Mouse (Mus musculus): Measurements from ENCODE around the gene Knl1. TPM values are rescaled to one million over a fixed set of nuclear protein-coding genes. Genes with fewer than 3 reads are reported as not detected.

The Knl1 gene
- total and polyA plus RNA-seq, 3 experiments: 18.6 to 160 (median 23.2) TPM

- Histone ChIP-seq H3K9ac (ENCODE audit: control insufficient read depth, low read depth, low read length, poor library complexity, severe bottlenecking) (no peak overlapping the region), H3K9me3 (replicated peaks; ENCODE audit: insufficient read depth, low read length) (no peaks in the 10 kb centered on the region), H3K36me3 (ENCODE audit: control insufficient read depth in 1 of 2, insufficient read depth in 2 of 2, low read length in 2 of 2) (peaks cover 4 to 10% of the 10 kb centered on the region in 2 experiments), H3K27me3 (ENCODE audit: control insufficient read depth in 1 of 2, insufficient read depth in 2 of 2, low read length in 2 of 2) (no peaks in the 10 kb centered on the region), H3K4me1 (ENCODE audit: control insufficient read depth in 1 of 2, insufficient read depth in 2 of 2, low read length in 2 of 2) (peaks cover under 1 to 16% of the 10 kb centered on the region in 2 experiments; a peak in 3 of 4 replicates), H3K79me2 (ENCODE audit: control insufficient read depth, insufficient read depth, low read length, poor library complexity) (no peaks in the 10 kb centered on the region), H3K27ac (ENCODE audit: control insufficient read depth, low read depth, low read length) (no peak overlapping the region), H3K4me3 (ENCODE audit: control insufficient read depth in 1 of 2, insufficient read depth in 1 of 2, low read depth in 2 of 2, low read length in 2 of 2) (no peak overlapping the region)
- TF ChIP-seq ZC3H11A (IDR thresholded peaks at IDR 0.05; ENCODE audit: low read depth, low read length) (no peak), MXI1 (IDR thresholded peaks at IDR 0.05; ENCODE audit: low read depth, low read length) (no peak), RCOR1 (IDR thresholded peaks at IDR 0.05; ENCODE audit: low read depth, low read length) (no peak), USF2 (IDR thresholded peaks at IDR 0.05; ENCODE audit: borderline replicate concordance in 1 of 2, insufficient read depth in 1 of 2, low read depth in 1 of 2, low read length in 2 of 2) (no peak), POLR2A (IDR thresholded peaks at IDR 0.05; ENCODE audit: control insufficient read depth in 1 of 2, insufficient read depth in 1 of 2, low read depth in 1 of 2, low read length in 2 of 2, poor library complexity in 1 of 2) (no peak)
- DNase-seq (ENCODE audit: low read depth, low spot score): no peak
These were observed 27.8 kb upstream of the Knl1 start for GRCm38 (mm10) chr2:119019131-119019530.

GRCm38 (mm10) chr2:119019538-119019937 lies 27.4 kb upstream of the Knl1 start:
- H3K36me3 ChIP-seq (ENCODE audit: control insufficient read depth in 1 of 2, insufficient read depth in 2 of 2, low read length in 2 of 2): peaks cover 4 to 14% of the 10 kb centered on the region in 2 experiments
- no peak for DNase-seq (ENCODE audit: low read depth, low spot score)
- no peak overlapping the region for H3K9ac ChIP-seq (ENCODE audit: control insufficient read depth, low read depth, low read length, poor library complexity, severe bottlenecking)
- H3K4me3 ChIP-seq (ENCODE audit: control insufficient read depth in 1 of 2, insufficient read depth in 1 of 2, low read depth in 2 of 2, low read length in 2 of 2): no peak overlapping the region
- H3K27ac ChIP-seq (ENCODE audit: control insufficient read depth, low read depth, low read length): no peak overlapping the region
- no peaks in the 10 kb centered on the region for H3K9me3 ChIP-seq (replicated peaks; ENCODE audit: insufficient read depth, low read length)
- H3K27me3 ChIP-seq (ENCODE audit: control insufficient read depth in 1 of 2, insufficient read depth in 2 of 2, low read length in 2 of 2): no peaks in the 10 kb centered on the region
- peaks cover 3 to 20% of the 10 kb centered on the region in 2 experiments for H3K4me1 ChIP-seq (ENCODE audit: control insufficient read depth in 1 of 2, insufficient read depth in 2 of 2, low read length in 2 of 2)
- TF ChIP-seq SIN3A (IDR thresholded peaks at IDR 0.05; ENCODE audit: low read length) (no peak), ZNF384 (IDR thresholded peaks at IDR 0.05; ENCODE audit: low read depth, low read length) (no peak), BHLHE40 (IDR thresholded peaks at IDR 0.05; ENCODE audit: borderline replicate concordance, low read depth, low read length) (no peak), GATA1 (IDR thresholded peaks at IDR 0.05; ENCODE audit: low read depth, low read length) (no peak), MAX (IDR thresholded peaks at IDR 0.05; ENCODE audit: low read length) (no peak), GABPA (IDR thresholded peaks at IDR 0.05; ENCODE audit: low read depth, low read length) (no peak), MXI1 (IDR thresholded peaks at IDR 0.05; ENCODE audit: low read depth, low read length) (no peak), MEF2A (IDR thresholded peaks at IDR 0.05; ENCODE audit: extremely low read depth, insufficient replicate concordance, low read depth, low read length, poor library complexity, severe bottlenecking) (no peak), MAZ (IDR thresholded peaks at IDR 0.05; ENCODE audit: low read depth, low read length) (no peak), POLR2AphosphoS5 (IDR thresholded peaks at IDR 0.05; ENCODE audit: borderline replicate concordance, low read depth, low read length) (no peak), POLR2A (IDR thresholded peaks at IDR 0.05; ENCODE audit: control insufficient read depth in 1 of 2, insufficient read depth in 1 of 2, low read depth in 1 of 2, low read length in 2 of 2, poor library complexity in 1 of 2) (no peak), USF2 (IDR thresholded peaks at IDR 0.05; ENCODE audit: borderline replicate concordance in 1 of 2, insufficient read depth in 1 of 2, low read depth in 1 of 2, low read length in 2 of 2) (no peak), NELFE (IDR thresholded peaks at IDR 0.05; ENCODE audit: low read depth, low read length) (no peak), SMC3 (IDR thresholded peaks at IDR 0.05; ENCODE audit: low read depth, low read length) (no peak), E2F4 (IDR thresholded peaks at IDR 0.05; ENCODE audit: borderline replicate concordance, low read depth, low read length) (no peak), MYB (IDR thresholded peaks at IDR 0.05; ENCODE audit: low read depth, low read length) (no peak), TBP (IDR thresholded peaks at IDR 0.05; ENCODE audit: low read depth, low read length) (no peak)
- no peaks in the 10 kb centered on the region for H3K79me2 ChIP-seq (ENCODE audit: control insufficient read depth, insufficient read depth, low read length, poor library complexity)
